Mouse (Mus musculus) myocyte (in vitro differentiated cells): ENCODE measurements at regions not wholly inside any gene's neighbourhood (a gene's known extent, or its start where the extent isn't known, plus 50 kb on each side); places are given as distances from the start of the nearest gene placed in this dataset.

Experiments
- H3K27me3 ChIP-seq: one replicate; pipeline ENCODE4 v1.6.1; 2011; ENCODE audit not compliant: control insufficient read depth, insufficient read depth, insufficient read length
- H3K36me3 ChIP-seq: one replicate; pipeline ENCODE4 v1.6.1; 2011; ENCODE audit not compliant: control insufficient read depth, insufficient read depth
- H3K4me2 ChIP-seq: one replicate; pipeline ENCODE4 v1.6.1; 2011; ENCODE audit warnings: low read depth, control low read depth
- H3K4me3 ChIP-seq: one replicate; pipeline ENCODE4 v1.5.1; 2011; ENCODE audit warnings: mild to moderate bottlenecking, control low read depth, moderate library complexity
- H3K79me2 ChIP-seq: one replicate; pipeline ENCODE4 v1.6.1; 2011; ENCODE audit not compliant: control insufficient read depth, insufficient read depth
- H3ac ChIP-seq: one replicate; pipeline ENCODE4 v1.6.1; 2011; ENCODE audit not compliant: control insufficient read depth, insufficient read length
- CEBPB ChIP-seq: IDR thresholded peaks from 2 replicates; pipeline ENCODE4 v1.6.1; 2011; ENCODE audit warnings: mild to moderate bottlenecking, moderate library complexity; ENCODE audit not compliant: poor library complexity, insufficient read depth, severe bottlenecking
- E2F4 ChIP-seq: IDR thresholded peaks from one replicate; pipeline ENCODE4 v1.6.1; 2011; ENCODE audit warnings: mild to moderate bottlenecking, control low read depth, moderate library complexity; ENCODE audit not compliant: insufficient read depth
- MAX ChIP-seq: IDR thresholded peaks from one replicate; pipeline ENCODE4 v1.6.1; 2011; ENCODE audit warnings: low read depth, mild to moderate bottlenecking, control low read depth
- MYOD1 ChIP-seq, 3 experiments: IDR thresholded peaks; one replicate each; pipeline ENCODE4 v1.6.1; 2011; ENCODE audit warnings: control low read depth in 2 of 3, low read depth in 2 of 3, mild to moderate bottlenecking in 2 of 3, moderate library complexity in 1 of 3; ENCODE audit not compliant: insufficient read length in 2 of 3, control insufficient read depth in 1 of 3
- MYOG ChIP-seq, 3 experiments: IDR thresholded peaks; one replicate each; pipeline ENCODE4 v1.6.1; 2011; ENCODE audit warnings: control low read depth in 2 of 3, low read depth in 2 of 3, mild to moderate bottlenecking in 2 of 3; ENCODE audit not compliant: insufficient read length in 2 of 3, control insufficient read depth in 1 of 3, insufficient read depth in 1 of 3
- POLR2A ChIP-seq: IDR thresholded peaks from one replicate; pipeline ENCODE4 v1.6.1; 2011; ENCODE audit warnings: low read depth, mild to moderate bottlenecking, control low read depth, moderate library complexity; ENCODE audit not compliant: insufficient read length
- POLR2AphosphoS2 ChIP-seq: IDR thresholded peaks from one replicate; pipeline ENCODE4 v1.6.1; 2011; ENCODE audit warnings: low read depth, control low read depth; ENCODE audit not compliant: insufficient read length
- REST ChIP-seq: IDR thresholded peaks from one replicate; pipeline ENCODE4 v1.6.1; 2011; ENCODE audit warnings: mild to moderate bottlenecking, control low read depth, moderate library complexity; ENCODE audit not compliant: insufficient read depth, insufficient read length
- SRF ChIP-seq: IDR thresholded peaks from one replicate; pipeline ENCODE4 v1.6.1; 2011; ENCODE audit warnings: low read depth; ENCODE audit not compliant: control insufficient read depth, insufficient read length
- TCF12 ChIP-seq: IDR thresholded peaks from one replicate; pipeline ENCODE4 v1.6.1; 2011; ENCODE audit warnings: mild to moderate bottlenecking, control low read depth; ENCODE audit not compliant: poor library complexity, insufficient read depth, severe bottlenecking
- TCF3 ChIP-seq: IDR thresholded peaks from one replicate; pipeline ENCODE4 v1.6.1; 2011; ENCODE audit warnings: low read depth, control low read depth; ENCODE audit not compliant: insufficient read length
- USF1 ChIP-seq: IDR thresholded peaks from one replicate; pipeline ENCODE4 v1.6.1; 2011; ENCODE audit warnings: low read depth, mild to moderate bottlenecking, control low read depth, moderate library complexity

DNA sequence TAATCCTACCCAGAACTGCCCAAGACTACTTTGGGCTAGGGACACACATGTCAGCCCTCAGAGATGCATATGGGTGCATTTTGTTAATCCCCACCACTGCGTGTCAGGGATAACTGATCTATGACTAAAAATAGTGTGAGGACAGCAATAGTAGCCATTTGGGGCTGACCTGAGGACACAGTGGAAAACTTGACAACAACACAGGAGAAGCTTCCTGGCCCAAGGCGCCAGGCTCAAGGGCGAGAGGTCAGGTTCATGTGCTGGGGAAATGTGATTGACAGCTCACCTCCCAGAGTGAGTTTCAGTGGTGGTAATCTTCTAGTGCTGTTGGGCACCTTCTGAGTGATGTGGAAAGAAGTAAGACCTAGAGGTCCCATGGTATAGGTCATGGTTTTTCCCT lies 62.0 kb upstream of the Spag17 start:
- no peaks in the 10 kb centered on the region for H3K36me3 ChIP-seq
- no peak for TF ChIP-seq TCF3
- TF ChIP-seq POLR2A = no peak
- no peak for TF ChIP-seq USF1
- TF ChIP-seq MYOG (IDR thresholded peaks at IDR 0.05; ENCODE audit: control insufficient read depth in 1 of 3, insufficient read depth in 1 of 3, insufficient read length in 2 of 3, low read depth in 2 of 3) = no peak
- no peak for TF ChIP-seq REST
- TF ChIP-seq SRF = no peak
- no peak for TF ChIP-seq MYOD1 (IDR thresholded peaks at IDR 0.05; ENCODE audit: control insufficient read depth in 1 of 3, insufficient read length in 2 of 3, low read depth in 2 of 3)
- TF ChIP-seq MAX = no peak
- no peak for TF ChIP-seq CEBPB
- no peak for TF ChIP-seq E2F4
- no peak for TF ChIP-seq POLR2AphosphoS2
- no peak for TF ChIP-seq TCF12
- H3ac ChIP-seq = no peak overlapping the region
- H3K79me2 ChIP-seq = no peaks in the 10 kb centered on the region
- H3K4me3 ChIP-seq = no peak overlapping the region
- no peak overlapping the region for H3K4me2 ChIP-seq
- H3K27me3 ChIP-seq = no peaks in the 10 kb centered on the region
